Mouse (Mus musculus) midbrain, postnatal 0 days (tissue): Measurements from ENCODE around the gene Cul7. TPM values are rescaled to one million over a fixed set of nuclear protein-coding genes. Genes with fewer than 3 reads are reported as not detected.

Experiments
- ATAC-seq: fragments of 200-750 bp; cut with Nextera tagmentation; 2 replicates; pipeline ENCODE4 v1.8.0; 2017; ENCODE audit warnings: moderate number of reproducible peaks, mild to moderate bottlenecking, moderate TSS enrichment, moderate library complexity; ENCODE audit not compliant: low FRiP score
- DNase-seq: peaks from one replicate; pipeline ENCODE4 v3.0.0-alpha.2; 2015; ENCODE audit warnings: low spot score
- H3K27ac ChIP-seq: fragments of 300-500 bp; sonication (generic); 2 replicates; pipeline ENCODE4 v1.5.1; 2014; ENCODE audit warnings: low read depth, mild to moderate bottlenecking, low read length, mixed read lengths
- H3K27me3 ChIP-seq: fragments of 300-500 bp; sonication (generic); 2 replicates; pipeline ENCODE4 v1.6.1; 2014; ENCODE audit warnings: low read length, control low read depth, mixed read lengths; ENCODE audit not compliant: insufficient read depth
- H3K36me3 ChIP-seq: fragments of 300-500 bp; sonication (generic); 2 replicates; pipeline ENCODE4 v1.6.1; 2014; ENCODE audit warnings: low read length, control low read depth, mixed read lengths; ENCODE audit not compliant: insufficient read depth
- H3K4me1 ChIP-seq: fragments of 300-500 bp; sonication (generic); 2 replicates; pipeline ENCODE4 v1.6.1; 2014; ENCODE audit warnings: mild to moderate bottlenecking, control low read depth, antibody characterized with exemption, low read length, mixed read lengths; ENCODE audit not compliant: insufficient read depth
- H3K4me2 ChIP-seq: fragments of 300-500 bp; sonication (generic); 2 replicates; pipeline ENCODE4 v1.6.1; 2014; ENCODE audit warnings: low read depth, mild to moderate bottlenecking, low read length, mixed read lengths; ENCODE audit not compliant: poor library complexity, severe bottlenecking
- H3K4me3 ChIP-seq: fragments of 300-500 bp; sonication (generic); 2 replicates; pipeline ENCODE4 v1.5.1; 2014; ENCODE audit warnings: low read depth, mild to moderate bottlenecking, low read length, moderate library complexity
- H3K9ac ChIP-seq: fragments of 300-500 bp; sonication (generic); replicated peaks from 2 replicates; pipeline ENCODE4 v1.6.1; 2014; ENCODE audit warnings: mild to moderate bottlenecking, low read length, moderate library complexity, mixed read lengths; ENCODE audit not compliant: poor library complexity, severe bottlenecking
- H3K9me3 ChIP-seq: fragments of 300-500 bp; sonication (generic); 2 replicates; pipeline ENCODE4 v1.6.1; 2016; ENCODE audit warnings: low read length, control low read depth
- CTCF ChIP-seq: IDR thresholded peaks from 2 replicates; pipeline ENCODE4 v1.5.1; 2016; ENCODE audit warnings: antibody characterized with exemption, mild to moderate bottlenecking
- WGBS: fragments of 180-500 bp; shearing (Covaris S2); extraction: QIAGEN DNeasy Blood & Tissue Kit; methylation state at CpG from one replicate; pipeline ENCODE4 v1.1.7; 2014; 5-methylcytosine and 5-hydroxymethylcytosine counted together
- polyA plus RNA-seq: library from polyadenylated mRNA; unstranded; fragments of >200 nt; fragmentation: Nextera tagmentation; extraction: Ambion mirVana; gene quantifications from 2 replicates; pipeline ENCODE4 v1.2.1, GENCODE M21; 2015
- total RNA-seq: library from RNA; depleted of rRNA; stranded (reverse); fragments of >200 nt; gene quantifications from 2 replicates; pipeline ENCODE4 v1.2.3, GENCODE M21; 2014

The Cul7 gene
- total and polyA plus RNA-seq, 2 experiments from 2014 or later = 26.6 to 92.4 TPM

DNA sequence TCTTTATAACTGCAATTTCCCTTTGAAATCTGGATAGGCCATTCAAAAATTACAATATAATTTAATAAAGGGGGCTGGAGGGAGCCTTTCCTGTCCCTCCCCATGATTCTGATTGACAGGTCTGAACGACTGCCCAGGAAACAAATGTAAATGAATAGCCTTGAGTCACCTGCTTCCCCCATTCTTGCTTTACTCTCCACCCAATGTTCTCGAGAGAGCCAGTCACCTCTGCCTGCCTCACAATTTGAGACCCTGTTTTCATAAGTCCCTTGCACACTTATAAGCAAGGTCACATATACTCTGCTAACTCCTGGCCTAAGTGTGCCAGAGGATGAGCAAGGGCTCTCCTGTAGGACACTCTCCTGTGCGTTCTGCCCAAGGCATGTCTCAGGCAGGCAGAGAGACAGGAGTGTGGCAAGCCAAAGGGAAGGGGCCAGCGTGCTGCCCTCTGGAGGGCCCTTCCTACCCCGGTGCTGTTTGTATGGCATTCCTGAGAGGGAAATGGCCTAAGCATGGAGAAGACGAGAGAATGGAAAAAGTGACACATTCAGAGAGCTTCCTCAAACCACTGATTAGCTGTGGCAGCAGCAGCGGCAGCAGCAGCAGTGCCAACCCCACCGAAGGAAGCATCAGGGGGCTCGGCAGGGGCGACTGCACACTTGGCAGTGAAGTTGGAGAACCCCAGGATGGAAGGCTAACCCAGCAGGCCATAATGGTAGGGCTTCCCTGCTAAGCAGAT lies 26.1 kb upstream of the Cul7 start:
- DNase-seq (no peak), ATAC-seq (no peak)
- no peak overlapping the region for H3K9ac ChIP-seq
- no peaks in the 10 kb centered on the region for H3K9me3 ChIP-seq
- H3K36me3 ChIP-seq = no peaks in the 10 kb centered on the region
- peak overlapping the region; percentile 8; the same call in 1 of the 2 replicates for H3K27ac ChIP-seq
- H3K4me3 ChIP-seq = no peak overlapping the region
- 30% methylated on average over 10 of the region's 10 CpGs for WGBS
- peak; percentile 33; the same call in 1 of the 2 replicates for TF ChIP-seq CTCF
- peaks cover 29% of the 10 kb centered on the region for H3K4me1 ChIP-seq
- H3K4me2 ChIP-seq = no peak overlapping the region
- no peaks in the 10 kb centered on the region for H3K27me3 ChIP-seq

DNA sequence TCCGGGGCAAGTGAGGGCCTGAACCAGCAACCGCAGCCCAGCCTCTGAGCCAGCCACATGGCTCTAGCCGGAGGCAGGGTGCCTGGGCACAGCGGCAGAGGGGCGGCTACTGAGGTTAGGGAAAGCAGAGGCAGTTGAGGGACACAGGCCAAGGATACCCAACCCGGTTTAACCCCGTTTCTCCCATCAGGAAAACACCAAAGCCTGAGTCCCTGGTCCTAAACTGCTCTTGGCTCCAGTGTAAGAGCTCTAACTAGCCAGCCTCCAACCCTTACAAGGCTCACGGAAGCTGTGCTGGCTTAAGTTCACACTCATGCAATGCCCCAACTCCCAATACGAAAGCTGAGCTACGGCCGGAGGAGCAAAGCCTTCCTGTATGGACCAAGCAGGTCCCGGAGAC lies 25.5 kb upstream of the Cul7 start:
- ATAC-seq (no peak), DNase-seq (no peak)
- H3K9me3 ChIP-seq = no peaks in the 10 kb centered on the region
- no peak for TF ChIP-seq CTCF
- H3K4me2 ChIP-seq = no peak overlapping the region
- WGBS = 79% methylated on average over 12 of the region's 12 CpGs
- H3K4me3 ChIP-seq = no peak overlapping the region
- H3K36me3 ChIP-seq = no peaks in the 10 kb centered on the region
- no peak overlapping the region for H3K27ac ChIP-seq
- H3K9ac ChIP-seq = no peak overlapping the region
- peaks cover 23% of the 10 kb centered on the region for H3K4me1 ChIP-seq
- no peaks in the 10 kb centered on the region for H3K27me3 ChIP-seq

DNA sequence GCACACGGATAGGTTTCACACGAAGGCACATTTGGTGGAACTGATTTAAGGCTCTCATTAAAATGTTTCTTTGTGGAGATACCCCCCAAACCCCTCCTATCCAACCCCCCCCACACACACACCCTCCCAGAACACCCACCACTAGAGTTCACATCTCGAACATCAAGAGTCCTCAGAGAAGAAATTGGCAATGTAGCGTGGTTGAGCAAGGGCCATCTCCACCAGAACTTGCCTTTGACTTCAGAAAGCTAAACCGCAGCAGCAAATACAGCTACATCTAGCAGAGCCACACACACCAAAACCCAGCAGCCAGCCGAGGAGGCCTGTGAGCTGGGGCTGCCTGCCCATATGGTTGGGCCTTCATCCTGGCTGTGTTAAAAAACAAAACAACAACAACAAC lies 22.7 kb upstream of the Cul7 start:
- no peak for TF ChIP-seq CTCF
- Histone ChIP-seq H3K9me3 (no peaks in the 10 kb centered on the region), H3K9ac (0 out of 2 replicates have a peak overlapping the region, but pooled peaks have one; percentile 72), H3K27ac (no peak overlapping the region), H3K4me1 (peaks cover 14% of the 10 kb centered on the region; the same call in 1 of the 2 replicates), H3K27me3 (no peaks in the 10 kb centered on the region), H3K4me2 (peak overlapping the region; percentile 59), H3K4me3 (peak overlapping the region; percentile 95), H3K36me3 (peaks cover 7% of the 10 kb centered on the region; the same call in 1 of the 2 replicates)
- WGBS = 71% methylated on average over 6 of the region's 6 CpGs
- ATAC-seq (no peak), DNase-seq (no peak)

DNA sequence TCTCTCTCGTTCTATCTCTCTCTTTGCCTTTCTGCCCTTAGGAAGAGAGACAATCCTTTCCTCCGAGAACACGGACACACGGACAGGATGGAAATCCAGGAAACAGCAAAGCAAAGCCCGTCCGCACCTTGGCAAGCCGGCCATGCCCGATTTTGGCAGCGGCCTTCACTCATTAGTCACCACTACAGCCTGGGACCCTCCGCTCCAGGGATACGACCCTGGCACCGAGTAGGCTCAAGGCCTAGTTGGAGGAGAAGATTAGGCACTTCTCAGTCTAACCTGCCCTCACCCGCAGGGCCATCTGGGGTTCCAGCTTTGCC lies 21.7 kb upstream of the Cul7 start:
- peak; percentile 41 for DNase-seq
- Histone ChIP-seq H3K36me3 (peaks cover 16% of the 10 kb centered on the region), H3K9me3 (no peaks in the 10 kb centered on the region), H3K4me1 (peaks cover 14% of the 10 kb centered on the region; the same call in 1 of the 2 replicates), H3K27me3 (no peaks in the 10 kb centered on the region), H3K27ac (peak overlapping the region; percentile 84; the same call in 1 of the 2 replicates), H3K9ac (peak overlapping the region; percentile 72), H3K4me2 (peak overlapping the region; percentile 59), H3K4me3 (peak overlapping the region; percentile 95)
- under 1% methylated on average over 12 of the region's 13 CpGs for WGBS
- TF ChIP-seq CTCF = no peak
- peak; percentile 11; the same call in 1 of the 2 replicates for ATAC-seq

DNA sequence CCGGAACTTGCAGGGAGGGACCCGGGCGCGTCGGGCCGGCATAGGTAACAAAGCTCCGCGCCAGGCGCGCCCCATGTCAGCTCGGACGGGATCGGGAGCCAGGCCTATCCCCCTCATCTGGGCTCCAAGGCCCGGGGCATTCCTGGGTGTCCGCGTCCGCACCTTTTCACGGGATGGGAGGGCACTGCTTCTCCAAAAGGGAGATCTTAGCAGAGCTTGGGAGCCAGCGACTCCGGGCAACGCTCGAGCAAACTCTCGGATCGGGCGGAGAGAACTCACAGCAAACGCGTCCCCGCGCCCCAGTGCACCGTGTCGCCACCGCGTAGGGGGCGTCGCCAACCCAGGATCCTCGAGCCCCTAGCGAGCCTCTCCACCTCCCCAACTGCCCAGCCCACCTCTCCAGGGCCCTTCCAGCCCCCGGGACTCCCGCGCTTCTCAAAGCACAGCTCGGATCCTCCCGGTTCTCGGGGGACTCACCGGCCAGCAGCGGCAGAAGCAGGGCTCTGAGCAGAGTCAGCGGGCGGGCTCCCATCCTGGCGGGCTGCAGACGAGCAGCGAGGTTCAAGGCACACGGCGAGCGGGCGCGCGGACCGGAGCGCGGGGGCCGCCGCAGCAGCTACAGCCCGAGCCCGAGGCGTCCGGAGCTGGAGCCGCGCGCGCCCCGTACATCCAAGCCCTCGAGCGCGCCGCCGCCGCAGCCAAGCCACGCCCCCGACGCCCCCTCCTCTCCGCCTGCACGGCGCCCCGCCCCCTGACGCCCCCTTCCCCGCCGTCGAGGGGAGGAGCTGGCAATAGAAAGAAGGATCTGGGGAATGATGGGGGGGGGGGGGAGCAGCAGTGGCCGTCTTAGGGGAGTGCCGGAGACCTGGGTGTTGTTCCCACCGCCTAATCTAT lies 21.1 kb upstream of the Cul7 start, which contains the start of gene Ptk7:
TSS of gene Ptk7 (minus strand) at position 714 of the 894 bp plus-strand sequence.
- Histone ChIP-seq H3K9ac (peak within 1 kb of the TSS; percentile 72), H3K4me1 (peaks cover 14% of the 10 kb centered on the region; the same call in 1 of the 2 replicates), H3K4me3 (peak within 1 kb of the TSS; percentile 95), H3K27ac (peak within 1 kb of the TSS; percentile 84), H3K4me2 (peak within 1 kb of the TSS; percentile 59), H3K36me3 (peaks cover 19% of the 10 kb centered on the region), H3K9me3 (no peaks in the 10 kb centered on the region), H3K27me3 (no peaks in the 10 kb centered on the region)
- peak; percentile 1; the same call in 1 of the 2 replicates for TF ChIP-seq CTCF
- under 1% methylated on average over 75 of the region's 90 CpGs for WGBS
- DNase-seq = peak; percentile 89
- peak; percentile 77 for ATAC-seq
